Mouse (Mus musculus) embryonic facial prominence, embryonic 14.5 days (tissue): Measurements from ENCODE around the gene Map2k5. TPM values are rescaled to one million over a fixed set of nuclear protein-coding genes. Genes with fewer than 3 reads are reported as not detected.

Experiments
- ATAC-seq: fragments of 200-750 bp; cut with Nextera tagmentation; 2 replicates; pipeline ENCODE4 v1.8.0; 2017; ENCODE audit warnings: low read depth, moderate number of reproducible peaks, moderate TSS enrichment
- DNase-seq: peaks from one replicate; pipeline ENCODE4 v3.0.0-alpha.2; 2015; ENCODE audit warnings: low spot score
- H3K27ac ChIP-seq: fragments of 300-500 bp; sonication (generic); replicated peaks from 2 replicates; pipeline ENCODE4 v1.5.1; 2014; ENCODE audit warnings: low read depth, mild to moderate bottlenecking, low read length, moderate library complexity
- H3K27me3 ChIP-seq: fragments of 300-500 bp; sonication (generic); replicated peaks from 2 replicates; pipeline ENCODE4 v1.6.1; 2014; ENCODE audit warnings: low read length; ENCODE audit not compliant: control insufficient read depth, insufficient read depth
- H3K36me3 ChIP-seq: fragments of 300-500 bp; sonication (generic); 2 replicates; pipeline ENCODE4 v1.6.1; 2014; ENCODE audit warnings: low read length, mixed read lengths; ENCODE audit not compliant: control insufficient read depth, insufficient read depth
- H3K4me1 ChIP-seq: fragments of 300-500 bp; sonication (generic); 2 replicates; pipeline ENCODE4 v1.6.1; 2014; ENCODE audit warnings: antibody characterized with exemption, low read length; ENCODE audit not compliant: control insufficient read depth, insufficient read depth
- H3K4me2 ChIP-seq: fragments of 300-500 bp; sonication (generic); 2 replicates; pipeline ENCODE4 v1.6.1; 2014; ENCODE audit warnings: low read depth, mild to moderate bottlenecking, low read length, moderate library complexity, mixed read lengths
- H3K4me3 ChIP-seq: fragments of 300-500 bp; sonication (generic); 2 replicates; pipeline ENCODE4 v1.5.1; 2014; ENCODE audit warnings: low read depth, mild to moderate bottlenecking, low read length
- H3K9ac ChIP-seq: fragments of 300-500 bp; sonication (generic); 2 replicates; pipeline ENCODE4 v1.6.1; 2014; ENCODE audit warnings: low read depth, mild to moderate bottlenecking, low read length, moderate library complexity, mixed read lengths
- H3K9me3 ChIP-seq: fragments of 300-500 bp; sonication (generic); 2 replicates; pipeline ENCODE4 v1.6.1; 2016; ENCODE audit warnings: low read length; ENCODE audit not compliant: control insufficient read depth
- WGBS: fragments of 180-500 bp; shearing (Covaris S2); extraction: QIAGEN DNeasy Blood & Tissue Kit; methylation state at CpG from one replicate; pipeline ENCODE4 v1.1.7; 2014; 5-methylcytosine and 5-hydroxymethylcytosine counted together
- polyA plus RNA-seq: library from polyadenylated mRNA; unstranded; fragments of >200 nt; fragmentation: Nextera tagmentation; extraction: Ambion mirVana; gene quantifications from 2 replicates; pipeline ENCODE4 v1.2.1, GENCODE M21; 2014

Gene Map2k5
- polyA plus RNA-seq, 1 experiment from 2014 or later = 31.3 TPM

GRCm38 (mm10) chr9:63122161-63122833 lies 255.4 kb downstream of the Map2k5 start:
- Histone ChIP-seq H3K4me3 (no peak overlapping the region), H3K27ac (peak overlapping the region; percentile 49; the same call in 1 of the 2 replicates), H3K9ac (no peak overlapping the region), H3K4me1 (no peaks in the 10 kb centered on the region), H3K27me3 (no peaks in the 10 kb centered on the region), H3K9me3 (no peaks in the 10 kb centered on the region), H3K36me3 (no peaks in the 10 kb centered on the region), H3K4me2 (no peak overlapping the region)
- peak; percentile 82 for DNase-seq
- 29% methylated on average over 8 of the region's 8 CpGs for WGBS
- no peak for ATAC-seq

- no peak overlapping the region for H3K4me3 ChIP-seq
- H3K9me3 ChIP-seq = no peaks in the 10 kb centered on the region
- H3K4me1 ChIP-seq = no peaks in the 10 kb centered on the region
- no peaks in the 10 kb centered on the region for H3K36me3 ChIP-seq
- 67% methylated on average over 5 of the region's 5 CpGs for WGBS
- H3K9ac ChIP-seq = no peak overlapping the region
- no peak overlapping the region for H3K4me2 ChIP-seq
- no peak overlapping the region for H3K27ac ChIP-seq
- H3K27me3 ChIP-seq = no peaks in the 10 kb centered on the region
- DNase-seq = no peak
- no peak for ATAC-seq
Observed at GRCm38 (mm10) chr9:63118385-63118784, 259.3 kb downstream of the Map2k5 start.

Other genes with a start within 250 kb of the Map2k5 start
- gene Skor1, start 228.9 kb downstream of the Map2k5 start, polyA plus RNA-seq = 0.04 TPM in 1 of 2 replicates, not detected in the other
- 35.4 and 39.0 TPM in 2 replicates for gene 2300009A05Rik, start 21.3 kb upstream of the Map2k5 start, polyA plus RNA-seq
- gene Iqch, start 224.6 kb upstream of the Map2k5 start, polyA plus RNA-seq = 0.22 and 0.25 TPM in 2 replicates
- gene Aagab, start 224.8 kb upstream of the Map2k5 start, polyA plus RNA-seq = 26.2 and 27.4 TPM in 2 replicates